Mouse (Mus musculus) frontal cortex, postnatal 25 days (tissue): Measurements from ENCODE around the gene Atp11a.

Experiments used
- DNase-seq, 2 experiments: peaks; one replicate each; pipeline ENCODE4 v3.0.0; 2022; ENCODE audit warnings: low spot score in 2 of 2

Atp11a gene

DNA sequence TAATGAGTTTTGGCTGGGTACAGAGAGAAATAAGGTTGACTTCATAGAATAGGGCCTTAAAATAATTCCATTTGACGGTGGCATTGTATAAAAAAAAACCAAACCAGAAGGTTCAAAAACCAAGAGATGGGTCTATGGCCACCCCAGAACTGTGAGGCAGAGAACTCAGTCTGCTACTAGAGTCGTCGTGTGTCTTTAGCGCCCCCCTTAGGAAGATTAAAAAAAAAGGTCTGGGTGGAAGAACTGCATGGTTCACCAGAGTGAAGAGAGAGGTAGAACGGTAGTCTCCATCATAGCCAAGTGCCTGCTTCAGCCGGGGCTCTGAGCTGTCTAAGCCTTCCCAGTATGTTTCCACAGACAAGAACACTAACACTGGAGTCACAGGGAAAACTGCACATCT lies 54.4 kb downstream of the Atp11a start:
- no peak for DNase-seq

DNA sequence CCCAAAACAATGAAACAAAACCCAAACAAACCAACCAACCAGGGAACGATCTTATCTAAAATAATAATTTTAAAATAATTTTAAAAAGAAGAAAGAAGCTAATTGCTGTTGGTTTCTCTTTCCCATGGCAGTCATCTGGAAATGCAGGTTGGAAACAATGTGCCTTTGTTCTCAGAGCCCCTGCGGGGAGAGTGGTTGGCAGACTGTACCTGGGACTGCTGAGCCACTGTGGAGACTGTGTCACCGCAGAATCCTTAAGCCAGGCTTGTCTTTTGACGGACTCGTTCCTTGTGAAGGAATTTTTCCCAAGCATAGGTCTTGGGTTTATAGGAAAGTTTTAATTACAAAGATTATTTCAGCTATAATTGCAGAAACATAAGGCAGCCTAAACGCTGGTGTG lies 59.6 kb downstream of the Atp11a start:
- DNase-seq = no peak

GRCm38 (mm10) chr8:12822892-12823291 lies 66.1 kb downstream of the Atp11a start:
- no peak for DNase-seq

GRCm38 (mm10) chr8:12824562-12824961 lies 67.7 kb downstream of the Atp11a start:
- no peak for DNase-seq

DNA sequence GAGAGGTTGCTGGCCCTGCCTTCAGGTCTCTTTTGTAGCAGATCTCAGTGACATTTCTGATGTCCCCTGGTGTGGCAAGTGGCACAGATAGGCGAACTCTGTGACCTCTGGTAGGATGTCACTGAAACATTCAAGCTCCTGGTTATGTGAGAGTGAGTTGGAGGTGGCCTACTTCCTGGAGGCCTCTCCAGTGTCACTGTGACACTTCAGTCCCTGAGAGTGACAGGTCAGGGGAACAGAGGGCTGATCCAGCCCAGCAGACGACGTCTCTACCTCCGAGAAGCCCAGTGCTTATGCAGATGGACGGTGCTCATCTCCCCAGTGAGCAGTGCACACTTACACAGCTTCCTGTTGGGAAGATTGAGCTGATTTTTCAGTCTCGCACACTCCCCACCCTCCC lies 68.4 kb downstream of the Atp11a start:
- DNase-seq = no peak

GRCm38 (mm10) chr8:12825686-12826237 lies 68.9 kb downstream of the Atp11a start:
- no peak for DNase-seq

DNA sequence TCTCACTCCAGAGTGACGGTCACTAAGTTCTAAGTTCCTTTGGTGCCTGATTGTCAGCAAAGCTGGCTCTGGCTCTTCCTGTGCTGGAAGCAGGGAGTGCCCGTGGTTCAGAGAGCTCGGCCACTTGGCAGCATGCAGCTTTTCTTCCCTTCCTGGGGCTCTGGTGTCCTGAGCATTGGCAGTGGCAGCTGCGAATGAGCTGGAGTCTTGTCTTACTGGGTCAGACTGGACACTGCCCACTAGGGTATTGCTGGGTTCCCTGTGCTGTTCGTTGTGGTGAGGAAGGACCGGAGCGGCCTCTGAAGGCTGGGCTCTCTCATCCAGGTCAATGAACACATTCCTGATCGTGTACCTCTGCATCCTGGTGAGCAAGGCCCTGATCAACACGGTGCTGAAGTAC lies 70.3 kb downstream of the Atp11a start:
- DNase-seq = no peak

DNA sequence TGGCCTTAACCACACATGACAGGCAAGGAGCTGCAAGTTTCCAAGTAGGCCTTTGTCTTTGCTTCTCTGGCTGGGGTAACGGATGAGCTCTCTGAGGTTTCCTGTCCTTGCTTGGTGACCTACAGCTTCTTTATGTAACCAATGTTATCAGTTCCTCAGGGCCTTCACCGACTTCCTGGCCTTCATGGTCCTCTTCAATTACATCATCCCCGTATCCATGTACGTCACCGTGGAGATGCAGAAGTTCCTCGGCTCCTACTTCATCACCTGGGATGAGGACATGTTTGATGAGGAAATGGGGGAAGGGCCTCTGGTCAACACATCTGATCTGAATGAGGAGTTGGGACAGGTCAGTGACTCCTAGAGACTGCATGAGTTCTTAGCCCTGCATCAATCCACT lies 71.5 kb downstream of the Atp11a start:
- no peak for DNase-seq

DNA sequence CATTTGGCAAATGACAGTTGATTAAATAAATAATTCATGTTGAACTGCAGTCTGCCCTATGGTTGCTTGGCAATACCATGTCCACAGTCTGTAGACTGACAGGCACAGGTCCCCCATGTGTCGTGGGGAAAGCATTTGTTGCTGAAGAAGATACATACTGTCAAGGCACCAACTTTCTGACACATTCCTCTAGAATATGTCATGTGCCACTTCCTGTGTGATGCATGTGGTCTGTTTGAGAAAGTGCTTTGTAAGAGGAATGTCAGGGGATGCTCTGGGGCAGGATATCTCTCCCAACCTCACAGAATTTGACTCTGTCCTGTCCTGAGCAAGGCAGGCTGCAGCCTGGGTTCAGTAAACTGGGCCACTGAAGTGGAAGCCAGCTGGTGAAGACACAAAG lies 72.6 kb downstream of the Atp11a start:
- no peak for DNase-seq

DNA sequence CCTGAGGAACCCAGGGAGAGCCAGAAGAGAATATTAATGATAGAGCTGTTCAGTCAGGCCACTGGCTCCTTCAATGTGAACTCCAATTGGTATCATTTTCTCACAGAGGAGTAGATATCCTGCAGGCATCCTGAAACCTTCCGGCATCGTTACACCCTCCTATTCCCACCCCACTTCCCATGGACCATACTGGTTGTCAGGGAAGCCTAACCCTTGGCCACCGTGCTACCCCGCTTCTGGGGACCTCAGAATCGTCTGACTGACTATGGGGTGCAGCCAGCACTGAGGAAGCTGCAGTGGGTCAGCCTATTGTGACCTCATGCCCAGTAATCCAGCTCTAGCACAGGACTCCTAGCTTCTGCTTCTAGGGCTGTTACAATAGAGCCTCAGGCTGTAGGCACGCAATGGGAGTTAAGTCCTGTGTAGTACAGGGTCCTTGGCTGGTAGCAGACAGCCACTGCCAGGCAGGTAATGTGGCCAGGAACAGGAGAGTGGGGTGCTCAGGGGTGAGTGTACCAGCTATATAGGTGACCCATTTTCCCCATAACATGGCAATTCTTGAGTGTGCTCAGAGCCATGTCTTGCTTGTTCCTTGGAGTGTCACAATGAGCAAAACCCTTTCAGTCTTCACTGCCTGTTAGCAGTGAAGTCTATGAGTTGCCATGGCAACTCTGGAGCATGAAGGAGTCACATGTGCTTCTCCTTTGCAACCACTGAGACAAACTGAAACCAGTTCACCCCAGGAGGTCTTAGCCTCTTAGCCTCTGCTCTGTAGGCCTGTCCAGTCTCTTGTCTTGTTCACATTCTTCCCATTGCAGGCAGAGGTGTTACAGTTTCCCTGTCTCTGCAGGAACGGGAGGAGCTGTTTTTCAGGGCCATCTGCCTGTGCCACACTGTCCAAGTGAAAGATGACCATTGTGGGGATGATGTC lies 75.1 kb downstream of the Atp11a start:
- DNase-seq = no peak

GRCm38 (mm10) chr8:12833616-12834015 lies 76.8 kb downstream of the Atp11a start:
- no peak for DNase-seq

DNA sequence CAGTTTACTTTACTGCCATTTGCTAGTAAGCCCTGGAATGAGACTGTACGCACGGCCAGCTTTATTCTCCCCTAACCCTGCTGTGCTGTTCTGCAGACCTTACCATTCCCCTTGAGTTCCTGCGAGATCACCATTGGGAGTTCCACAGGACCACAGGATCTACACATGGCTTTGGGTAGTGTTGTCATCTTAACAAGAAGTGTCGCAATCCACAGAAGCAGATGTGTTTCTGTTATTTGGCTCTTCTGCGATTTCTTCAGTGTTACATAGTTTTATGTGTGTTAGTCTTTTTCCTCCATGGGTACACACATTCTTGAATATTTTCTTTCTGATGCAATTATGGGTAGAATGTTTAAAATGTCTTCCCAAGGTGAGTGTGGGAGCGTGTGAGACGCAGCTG lies 84.0 kb downstream of the Atp11a start:
- DNase-seq = no peak

- no peak for DNase-seq
Measured at GRCm38 (mm10) chr8:12842342-12842995, 85.7 kb downstream of the Atp11a start.

GRCm38 (mm10) chr8:12844347-12844950 lies 87.6 kb downstream of the Atp11a start:
- DNase-seq = no peak

DNA sequence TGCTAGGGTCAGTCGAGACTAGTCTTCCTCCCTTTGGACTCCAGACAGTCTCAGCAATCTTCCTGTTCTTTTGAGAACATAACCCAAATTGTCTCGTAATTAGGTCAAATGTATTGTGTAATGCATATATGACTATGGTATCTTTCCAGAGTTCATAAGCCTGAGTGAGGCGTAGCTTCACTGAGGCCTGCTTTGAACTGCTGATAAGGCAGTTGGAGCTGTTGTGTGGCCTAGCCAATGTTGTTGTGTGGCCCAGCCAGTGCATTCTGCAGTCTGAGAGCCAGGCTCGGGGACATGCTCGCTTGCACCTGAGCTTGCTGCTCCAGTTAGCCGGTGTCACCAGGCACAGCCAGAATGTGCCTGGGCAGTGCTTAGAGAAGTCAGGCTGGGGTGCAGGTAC lies 89.6 kb downstream of the Atp11a start:
- no peak for DNase-seq

DNA sequence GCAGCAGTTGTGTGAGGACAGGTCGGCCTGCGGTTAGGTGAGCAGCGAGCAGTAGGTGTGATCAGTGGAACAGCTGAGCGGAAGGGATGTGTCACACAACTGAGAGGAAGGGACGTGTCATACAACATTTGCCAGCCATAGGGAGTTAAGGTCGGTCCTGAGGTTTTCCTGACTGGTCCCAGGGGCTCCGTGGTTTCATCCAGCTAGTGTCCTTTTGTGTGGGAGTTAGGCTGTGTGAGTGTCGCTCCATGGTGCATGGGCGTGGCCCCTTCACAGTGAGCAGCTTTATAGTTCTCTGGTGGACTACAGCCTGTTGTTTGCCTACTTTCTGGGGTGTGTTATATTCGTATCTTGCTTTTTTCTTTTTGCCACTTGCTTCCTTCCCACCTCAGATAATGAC lies 94.4 kb downstream of the Atp11a start:
- no peak for DNase-seq

GRCm38 (mm10) chr8:12856038-12856437 lies 99.2 kb downstream of the Atp11a start:
- DNase-seq = no peak

GRCm38 (mm10) chr8:12863061-12863460 lies 106.2 kb downstream of the Atp11a start:
- no peak for DNase-seq

DNA sequence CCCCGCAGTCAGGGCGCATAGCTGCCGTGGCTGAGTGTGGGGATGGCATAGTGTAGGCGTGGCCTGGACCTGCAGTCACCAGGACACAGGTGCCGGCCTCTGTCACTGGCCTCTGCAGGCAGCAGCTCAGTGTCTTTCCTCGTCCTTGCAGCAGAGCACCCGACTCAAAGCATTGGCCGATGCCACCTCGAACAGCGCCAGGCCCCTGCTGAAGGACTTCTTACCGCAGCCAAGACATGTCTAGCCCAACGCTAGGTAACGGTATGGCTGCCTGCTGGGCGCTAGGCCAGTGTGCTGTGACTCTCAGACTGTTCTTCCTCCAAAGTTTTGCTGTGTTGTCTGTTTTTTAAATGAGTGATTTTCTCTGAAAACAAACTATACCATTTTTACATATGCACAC lies 106.8 kb downstream of the Atp11a start:
- no peak for DNase-seq

- no peak for DNase-seq
Measured at GRCm38 (mm10) chr8:12865790-12866189, 109.0 kb downstream of the Atp11a start.

DNA sequence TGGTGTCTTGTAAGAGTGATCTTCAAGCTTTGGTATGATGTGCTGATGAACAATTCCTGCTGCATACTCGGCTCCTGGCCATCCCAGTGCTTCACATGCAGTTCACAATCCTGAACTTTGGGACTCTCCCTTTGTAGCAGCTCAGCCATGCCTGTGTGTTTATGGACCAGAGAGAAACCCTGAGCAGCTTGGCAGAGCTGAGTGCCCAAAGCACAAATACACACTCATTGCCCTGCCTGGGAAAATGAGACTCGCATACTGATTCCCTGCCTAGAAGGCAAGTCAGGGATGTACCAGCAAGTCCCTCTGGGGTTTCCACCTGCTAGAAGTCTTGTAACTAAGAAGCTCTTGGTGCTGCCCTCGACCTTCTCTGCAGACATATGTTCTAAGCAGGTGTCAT lies 112.8 kb downstream of the Atp11a start:
- DNase-seq = no peak

- DNase-seq = no peak
Measured at GRCm38 (mm10) chr8:12870656-12871055, 113.8 kb downstream of the Atp11a start.

- no peak for DNase-seq
Measured at GRCm38 (mm10) chr8:12871461-12871860, 114.6 kb downstream of the Atp11a start.
